Mouse (Mus musculus) megakaryocyte, adult 5-6 weeks (primary cell): ENCODE measurements around the gene Slc8a2. TPM values are rescaled to one million over a fixed set of nuclear protein-coding genes. Genes with fewer than 3 reads are reported as not detected.

Experiments used
- ATAC-seq: 2 replicates; pipeline ENCODE4 v1.8.0; 2016; ENCODE audit warnings: mild to moderate bottlenecking, inconsistent platforms; ENCODE audit not compliant: poor library complexity, severe bottlenecking
- total RNA-seq, 2 experiments: library from RNA; stranded (forward) in 1 of 2; stranded (reverse) in 1 of 2; fragments of 153-499, 151-499 nt in 1 of 2; fragments of 221-1000, 200-1000 nt in 1 of 2; gene quantifications; 2 replicates each; pipeline versions ENCODE4 v1.2.3 to v1.2.4; 2015 to 2017

The Slc8a2 gene
- total RNA-seq, 2 experiments from 2014 or later: not detected

- no peak for ATAC-seq
Measured at GRCm38 (mm10) chr7:16208781-16209665, 79.4 kb downstream of the Slc8a2 start.

Other genes starting within 250 kb of the Slc8a2 start
- not detected in 2 replicates for gene Crx, start 249.9 kb upstream of the Slc8a2 start, total RNA-seq (2015)
- not detected in 2 replicates for gene Crx, start 249.9 kb upstream of the Slc8a2 start, total RNA-seq (2017)
- gene Crxos, start 247.2 kb upstream of the Slc8a2 start, total RNA-seq (2015): not detected in 2 replicates
- gene Crxos, start 247.2 kb upstream of the Slc8a2 start, total RNA-seq (2017): not detected in 2 replicates
- 96.9 and 102 TPM in 2 replicates for gene Selenow, start 207.4 kb upstream of the Slc8a2 start, total RNA-seq (2015)
- gene Selenow, start 207.4 kb upstream of the Slc8a2 start, total RNA-seq (2017): 31.5 and 33.7 TPM in 2 replicates
- 80.2 and 90.4 TPM in 2 replicates for gene Nop53, start 183.8 kb upstream of the Slc8a2 start, total RNA-seq (2015)
- gene Nop53, start 183.8 kb upstream of the Slc8a2 start, total RNA-seq (2017): 293 and 315 TPM in 2 replicates
- gene Ehd2, start 162.3 kb upstream of the Slc8a2 start, total RNA-seq (2015): 0.04 TPM in 1 of 2 replicates, not detected in the other
- gene Ehd2, start 162.3 kb upstream of the Slc8a2 start, total RNA-seq (2017): 0.07 and 0.16 TPM in 2 replicates
- gene Bicra, start 81.9 kb upstream of the Slc8a2 start, total RNA-seq (2015): 19.5 and 28.6 TPM in 2 replicates
- 1.9 and 2.8 TPM in 2 replicates for gene Bicra, start 81.9 kb upstream of the Slc8a2 start, total RNA-seq (2017)
- 0.16 and 0.27 TPM in 2 replicates for gene Zfp541, start 68.0 kb upstream of the Slc8a2 start, total RNA-seq (2015)
- 0.53 TPM in 1 of 2 replicates, not detected in the other for gene Zfp541, start 68.0 kb upstream of the Slc8a2 start, total RNA-seq (2017)
- 62.0 and 65.7 TPM in 2 replicates for gene Napa, start 31.4 kb upstream of the Slc8a2 start, total RNA-seq (2015)
- gene Napa, start 31.4 kb upstream of the Slc8a2 start, total RNA-seq (2017): 39.8 and 39.9 TPM in 2 replicates
- 8.9 and 9.9 TPM in 2 replicates for gene Kptn, start 9.9 kb upstream of the Slc8a2 start, total RNA-seq (2015)
- gene Kptn, start 9.9 kb upstream of the Slc8a2 start, total RNA-seq (2017): 9.7 and 18.9 TPM in 2 replicates
- 0.89 and 1.9 TPM in 2 replicates for gene Meis3, start 45.3 kb downstream of the Slc8a2 start, total RNA-seq (2015)
- gene Meis3, start 45.3 kb downstream of the Slc8a2 start, total RNA-seq (2017): not detected in 2 replicates
- gene Dhx34, start 92.2 kb downstream of the Slc8a2 start, total RNA-seq (2015): 8.5 and 9.5 TPM in 2 replicates
- gene Dhx34, start 92.2 kb downstream of the Slc8a2 start, total RNA-seq (2017): 7.5 and 8.3 TPM in 2 replicates
- gene C5ar2, start 114.3 kb downstream of the Slc8a2 start, total RNA-seq (2015): 5.7 and 7.4 TPM in 2 replicates
- 6.9 and 10.7 TPM in 2 replicates for gene C5ar2, start 114.3 kb downstream of the Slc8a2 start, total RNA-seq (2017)
- 49.8 TPM in 2 replicates for gene C5ar1, start 129.7 kb downstream of the Slc8a2 start, total RNA-seq (2015)
- 13.6 and 22.2 TPM in 2 replicates for gene C5ar1, start 129.7 kb downstream of the Slc8a2 start, total RNA-seq (2017)
- 7.3 and 8.7 TPM in 2 replicates for gene Inafm1, start 143.8 kb downstream of the Slc8a2 start, total RNA-seq (2015)
- gene Inafm1, start 143.8 kb downstream of the Slc8a2 start, total RNA-seq (2017): 3.7 and 5.4 TPM in 2 replicates
- 26.0 and 30.3 TPM in 2 replicates for gene Ccdc9, start 157.0 kb downstream of the Slc8a2 start, total RNA-seq (2015)
- gene Ccdc9, start 157.0 kb downstream of the Slc8a2 start, total RNA-seq (2017): 117 and 121 TPM in 2 replicates
- gene Bbc3, start 178.6 kb downstream of the Slc8a2 start, total RNA-seq (2015): 1.5 and 3.3 TPM in 2 replicates
- gene Bbc3, start 178.6 kb downstream of the Slc8a2 start, total RNA-seq (2017): 1.1 and 3.0 TPM in 2 replicates